Mouse (Mus musculus) heart, embryonic 14.5 days (tissue): ENCODE results near the gene Cgnl1. TPM values are rescaled to one million over a fixed set of nuclear protein-coding genes. Genes with fewer than 3 reads are reported as not detected.

ENCODE experiments used
- ATAC-seq: fragments of 200-750 bp; cut with Nextera tagmentation; 2 replicates; pipeline ENCODE4 v1.8.0; 2017; ENCODE audit warnings: low read depth, moderate TSS enrichment; ENCODE audit not compliant: insufficient number of reproducible peaks, insufficient read depth, low FRiP score
- H3K27ac ChIP-seq, 2 experiments: fragments of 200-500 bp in 1 of 2; fragments of 300-500 bp in 1 of 2; sonication (generic) in 1 of 2; replicated peaks in 1 of 2; 2 replicates each; pipeline ENCODE4 v1.5.1; 2012 to 2014; ENCODE audit warnings: low read depth in 2 of 2, low read length in 2 of 2, control low read depth in 1 of 2, mild to moderate bottlenecking in 1 of 2, mixed read lengths in 1 of 2; ENCODE audit not compliant: control insufficient read depth in 1 of 2, insufficient read depth in 1 of 2
- H3K27me3 ChIP-seq: fragments of 300-500 bp; sonication (generic); 2 replicates; pipeline ENCODE4 v1.6.1; 2014; ENCODE audit warnings: mild to moderate bottlenecking, low read length, control low read depth; ENCODE audit not compliant: control insufficient read depth, insufficient read depth
- H3K36me3 ChIP-seq: fragments of 300-500 bp; sonication (generic); 2 replicates; pipeline ENCODE4 v1.6.1; 2014; ENCODE audit warnings: mild to moderate bottlenecking, control low read depth, low read length, mixed read lengths; ENCODE audit not compliant: control insufficient read depth, insufficient read depth
- H3K4me1 ChIP-seq, 2 experiments: fragments of 200-500 bp in 1 of 2; fragments of 300-500 bp in 1 of 2; sonication (generic) in 1 of 2; 2 replicates each; pipeline ENCODE4 v1.6.1; 2012 to 2014; ENCODE audit warnings: low read length in 2 of 2, control low read depth in 1 of 2, mixed read lengths in 1 of 2; ENCODE audit not compliant: control insufficient read depth in 2 of 2, insufficient read depth in 2 of 2
- H3K4me2 ChIP-seq: fragments of 300-500 bp; sonication (generic); 2 replicates; pipeline ENCODE4 v1.6.1; 2014; ENCODE audit warnings: mild to moderate bottlenecking, low read length
- H3K4me3 ChIP-seq, 2 experiments: fragments of 200-500 bp in 1 of 2; fragments of 300-500 bp in 1 of 2; sonication (generic) in 1 of 2; 2 replicates each; pipeline ENCODE4 v1.5.1; 2012 to 2014; ENCODE audit warnings: low read length in 2 of 2, mild to moderate bottlenecking in 2 of 2, control low read depth in 1 of 2, low read depth in 1 of 2, moderate library complexity in 1 of 2; ENCODE audit not compliant: control insufficient read depth in 1 of 2, insufficient read depth in 1 of 2
- H3K9ac ChIP-seq: fragments of 300-500 bp; sonication (generic); 2 replicates; pipeline ENCODE4 v1.6.1; 2014; ENCODE audit warnings: mild to moderate bottlenecking, low read length
- H3K9me3 ChIP-seq: fragments of 300-500 bp; sonication (generic); 2 replicates; pipeline ENCODE4 v1.6.1; 2016; ENCODE audit warnings: low read length, control low read depth; ENCODE audit not compliant: control insufficient read depth
- WGBS: fragments of 180-500 bp; shearing (Covaris S2); extraction: QIAGEN DNeasy Blood & Tissue Kit; methylation state at CpG from one replicate; pipeline ENCODE4 v1.1.7; 2014; 5-methylcytosine and 5-hydroxymethylcytosine counted together
- polyA plus RNA-seq: library from polyadenylated mRNA; unstranded; fragments of >200 nt; fragmentation: Nextera tagmentation; extraction: Ambion mirVana; gene quantifications from 2 replicates; pipeline ENCODE4 v1.2.1, GENCODE M21; 2014

Cgnl1 gene
- polyA plus RNA-seq, 1 experiment from 2014 or later, result 37.6 TPM

DNA sequence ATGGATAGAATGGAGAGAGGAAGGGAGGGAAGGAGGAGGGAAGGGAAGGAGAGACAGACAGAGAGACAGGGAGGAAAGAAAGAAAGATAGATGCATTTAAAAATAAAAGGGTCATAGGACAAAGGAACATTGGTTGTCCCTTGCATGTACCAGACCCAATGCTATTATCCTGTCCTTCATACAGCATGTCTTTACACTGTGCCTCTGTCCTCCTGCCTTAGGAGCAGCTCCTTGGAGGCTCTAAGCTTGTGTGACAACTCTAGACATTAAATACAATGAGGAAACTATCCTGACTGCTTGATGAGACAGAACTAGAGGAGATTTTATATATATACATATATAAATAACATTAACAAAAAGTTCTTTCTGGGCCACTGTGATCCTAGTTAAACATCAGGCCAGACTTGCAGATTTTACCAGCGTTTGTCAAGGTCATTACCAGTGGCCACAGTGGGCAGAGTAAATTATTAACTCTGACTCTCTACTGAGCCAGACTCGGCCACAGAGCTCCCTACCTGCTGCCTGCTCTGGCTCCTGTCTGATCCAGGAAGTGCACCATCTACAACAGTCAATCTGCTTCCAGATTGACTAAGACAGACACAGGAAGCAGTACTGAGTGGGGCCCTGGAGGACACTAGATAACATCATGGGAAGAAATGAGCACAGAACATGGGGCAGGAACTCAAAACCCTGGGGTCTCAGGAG, 81.9 kb downstream of the Cgnl1 start:
- Histone ChIP-seq H3K4me3 (no peak overlapping the region), H3K27me3 (no peaks in the 10 kb centered on the region), H3K4me2 (no peak overlapping the region), H3K4me1 (peaks cover 14 to 29% of the 10 kb centered on the region in 2 experiments), H3K9ac (no peak overlapping the region), H3K27ac (peak overlapping the region; percentile 41 to 52; a peak in 3 of 4 replicates), H3K9me3 (no peaks in the 10 kb centered on the region), H3K36me3 (peaks cover 10% of the 10 kb centered on the region)
- WGBS, result 58% methylated on average over 2 of the region's 2 CpGs
- no peak for ATAC-seq

GRCm38 (mm10) chr9:71686463-71686862, 84.9 kb downstream of the Cgnl1 start:
- H3K4me3 ChIP-seq, result no peak overlapping the region
- ATAC-seq, result no peak
- no peak overlapping the region for H3K4me2 ChIP-seq
- H3K9me3 ChIP-seq, result no peaks in the 10 kb centered on the region
- no peaks in the 10 kb centered on the region for H3K27me3 ChIP-seq
- no peak overlapping the region for H3K27ac ChIP-seq
- H3K9ac ChIP-seq, result no peak overlapping the region
- peaks cover 13 to 15% of the 10 kb centered on the region in 2 experiments for H3K4me1 ChIP-seq
- H3K36me3 ChIP-seq, result 0 out of 2 replicates have a peak, but pooled peaks cover 5% of the 10 kb centered on the region
- 69% methylated on average over 8 of the region's 8 CpGs for WGBS

- no peak for ATAC-seq
- Histone ChIP-seq H3K27ac (no peak overlapping the region), H3K9ac (no peak overlapping the region), H3K36me3 (0 out of 2 replicates have a peak, but pooled peaks cover 5% of the 10 kb centered on the region), H3K9me3 (no peaks in the 10 kb centered on the region), H3K4me2 (no peak overlapping the region), H3K4me3 (no peak overlapping the region), H3K27me3 (no peaks in the 10 kb centered on the region), H3K4me1 (peaks cover 3 to 5% of the 10 kb centered on the region in 2 experiments; a peak in 3 of 4 replicates)
- WGBS, result 55% methylated on average over 3 of the region's 3 CpGs
Observed at GRCm38 (mm10) chr9:71684772-71685171, 86.6 kb downstream of the Cgnl1 start.

- WGBS, result 90% methylated on average over 9 of the region's 9 CpGs
- Histone ChIP-seq H3K4me2 (no peak overlapping the region), H3K27me3 (no peaks in the 10 kb centered on the region), H3K36me3 (no peaks in the 10 kb centered on the region), H3K4me1 (peaks cover 15 to 28% of the 10 kb centered on the region in 2 experiments), H3K4me3 (no peak overlapping the region), H3K27ac (no peak overlapping the region), H3K9ac (no peak overlapping the region), H3K9me3 (no peaks in the 10 kb centered on the region)
- no peak for ATAC-seq
Observed at GRCm38 (mm10) chr9:71680381-71680780, 91.0 kb downstream of the Cgnl1 start.

GRCm38 (mm10) chr9:71679103-71679815, 92.1 kb downstream of the Cgnl1 start:
- peaks cover 18 to 33% of the 10 kb centered on the region in 2 experiments for H3K4me1 ChIP-seq
- no peak overlapping the region for H3K9ac ChIP-seq
- no peaks in the 10 kb centered on the region for H3K27me3 ChIP-seq
- H3K36me3 ChIP-seq, result no peaks in the 10 kb centered on the region
- WGBS, result 66% methylated on average over 11 of the region's 11 CpGs
- H3K27ac ChIP-seq, result peak overlapping the region in 1 of 2 experiments; percentile 47; a peak in 1 of 4 replicates
- no peak overlapping the region for H3K4me3 ChIP-seq
- H3K4me2 ChIP-seq, result no peak overlapping the region
- no peak for ATAC-seq
- no peaks in the 10 kb centered on the region for H3K9me3 ChIP-seq

- Histone ChIP-seq H3K9me3 (no peaks in the 10 kb centered on the region), H3K4me2 (no peak overlapping the region), H3K27me3 (no peaks in the 10 kb centered on the region), H3K27ac (peak overlapping the region; percentile 55 to 62), H3K36me3 (0 out of 2 replicates have a peak, but pooled peaks cover 6% of the 10 kb centered on the region), H3K4me3 (no peak overlapping the region), H3K9ac (no peak overlapping the region), H3K4me1 (peaks cover 18 to 36% of the 10 kb centered on the region in 2 experiments)
- no peak for ATAC-seq
- whole genome bisulfite sequencing, result 8% methylated on average over 5 of the region's 5 CpGs
Observed at GRCm38 (mm10) chr9:71676988-71677688, 94.3 kb downstream of the Cgnl1 start.

DNA sequence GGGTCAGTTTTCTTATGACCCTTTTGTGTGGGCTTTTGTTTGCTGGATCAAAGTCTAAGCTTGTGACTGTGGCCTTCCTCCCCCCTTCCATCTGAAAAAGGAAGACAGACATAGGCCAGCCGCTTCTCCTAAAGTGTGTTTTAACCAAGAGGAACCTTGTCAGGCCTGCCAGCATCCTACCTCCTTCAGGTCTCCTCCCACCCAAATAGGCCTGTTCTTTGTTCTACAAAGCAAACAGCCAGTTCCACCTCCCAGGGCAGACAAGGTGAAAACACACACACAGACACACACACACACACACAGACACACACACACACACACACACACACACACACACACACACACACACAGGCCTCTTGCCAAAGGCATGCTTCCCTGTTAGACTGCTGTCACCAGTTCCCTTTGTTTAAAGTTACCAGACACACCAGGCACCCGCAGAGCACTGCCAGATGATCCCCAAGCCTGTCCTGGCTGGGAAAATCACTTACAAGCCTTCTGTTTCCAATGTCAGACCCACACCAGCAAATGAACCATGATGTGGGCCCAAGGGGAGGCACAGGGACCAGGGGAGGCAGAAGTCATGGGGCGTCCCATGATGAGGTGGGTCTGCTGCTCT, 95.5 kb downstream of the Cgnl1 start:
- no peak overlapping the region for H3K4me2 ChIP-seq
- H3K4me3 ChIP-seq, result no peak overlapping the region
- peak overlapping the region; percentile 51 to 78 for H3K27ac ChIP-seq
- no peaks in the 10 kb centered on the region for H3K9me3 ChIP-seq
- peaks cover 16 to 42% of the 10 kb centered on the region in 2 experiments for H3K4me1 ChIP-seq
- ATAC-seq, result no peak; the same call in 1 of the 2 replicates
- H3K9ac ChIP-seq, result no peak overlapping the region
- 0 out of 2 replicates have a peak, but pooled peaks cover 6% of the 10 kb centered on the region for H3K36me3 ChIP-seq
- 58% methylated on average over 3 of the region's 3 CpGs for WGBS
- H3K27me3 ChIP-seq, result no peaks in the 10 kb centered on the region
